Comparison of ENCODE assay signal across 8 mouse cellular contexts in the genomic region with DNA sequence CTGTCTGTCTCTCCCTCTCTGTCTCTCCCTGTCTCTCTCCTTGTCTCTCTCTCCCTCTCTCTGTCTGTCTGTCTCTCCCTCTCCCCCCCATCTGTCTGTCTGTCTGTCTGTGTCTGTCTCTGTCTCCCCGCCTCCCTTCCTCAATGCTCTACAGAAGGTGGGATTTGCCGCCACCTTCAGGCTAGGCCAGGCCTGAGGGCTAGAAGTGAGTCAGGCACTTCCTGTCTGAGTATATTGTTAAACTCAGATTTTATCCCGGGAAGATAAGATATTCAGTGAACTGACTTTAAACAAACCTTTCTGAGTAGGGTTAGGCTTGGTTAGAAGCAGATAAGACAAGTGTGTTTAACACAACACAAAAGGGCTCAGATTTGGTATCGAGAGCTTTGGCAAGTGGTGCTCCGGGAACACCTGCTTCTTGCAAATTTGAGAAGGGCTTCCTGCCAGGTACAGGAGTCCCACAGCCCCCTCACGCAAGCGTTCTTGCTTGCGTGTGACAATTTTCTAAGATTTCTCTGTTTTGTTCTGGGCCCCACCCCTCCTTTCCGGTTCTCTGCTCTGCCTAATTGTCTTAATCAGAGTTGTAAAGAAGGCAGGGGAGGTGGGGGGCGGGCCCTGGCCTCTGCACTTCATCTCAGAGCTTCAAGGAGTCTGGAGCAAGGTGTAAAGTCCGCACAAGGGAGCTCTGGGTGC. TPM values are rescaled to one million over a fixed set of nuclear protein-coding genes. Genes with fewer than 3 reads are reported as not detected.
DNase-seq lines count a peak whose midpoint lies in the region; ATAC-seq lines count a peak whose summit lies in the region.

No protein-coding gene starts in this region.

- H3K9me3 ChIP-seq in limb, embryonic 12.5 days: no peaks in the 10 kb centered on the region
- no peaks in the 10 kb centered on the region for H3K9me3 ChIP-seq in limb, embryonic 10.5 days (replicated peaks)
- H3K9me3 ChIP-seq in heart, embryonic 16.5 days (replicated peaks; ENCODE audit: control insufficient read depth, low read length): no peaks in the 10 kb centered on the region

- DNase-seq in limb, embryonic 10.5 days (ENCODE audit: low spot score): no peak
- DNase-seq in adrenal gland, postnatal 36 days: peak; percentile 36 to 60
- DNase-seq in kidney, postnatal 14 days: peak; percentile 76
- peak; percentile 59 for DNase-seq in yolk sac, embryonic 10.5 days (ENCODE audit: low spot score)
- no peak for DNase-seq in layer of hippocampus, adult 9-11 months

- peak overlapping the region; percentile 17; the same call in 1 of the 2 replicates for H3K4me2 ChIP-seq in limb, embryonic 12.5 days
- peak overlapping the region; percentile 50 for H3K4me2 ChIP-seq in heart, embryonic 16.5 days (ENCODE audit: low read depth, low read length)

- peaks cover 14% of the 10 kb centered on the region for H3K4me1 ChIP-seq in limb, embryonic 12.5 days (replicated peaks)
- peaks cover 17% of the 10 kb centered on the region for H3K4me1 ChIP-seq in limb, embryonic 10.5 days
- peaks cover 6% of the 10 kb centered on the region; the same call in 1 of the 2 replicates for H3K4me1 ChIP-seq in heart, embryonic 16.5 days (ENCODE audit: control insufficient read depth, insufficient read depth, low read length)

- no peak overlapping the region for H3K9ac ChIP-seq in limb, embryonic 12.5 days (replicated peaks)
- H3K9ac ChIP-seq in heart, embryonic 16.5 days (ENCODE audit: low read length): no peak overlapping the region

- ATAC-seq in limb, embryonic 12.5 days (ENCODE audit: insufficient number of reproducible peaks, insufficient read depth, low FRiP score, low TSS enrichment, low read depth): no peak
- ATAC-seq in heart, embryonic 16.5 days (replicated peaks; ENCODE audit: extremely low read depth, insufficient read depth, low FRiP score): no peak
- ATAC-seq in monocyte, adult 5-6 weeks (replicated peaks; ENCODE audit: insufficient number of reproducible peaks, low FRiP score, low TSS enrichment, poor library complexity, severe bottlenecking): peak; percentile 58

- H3K4me3 ChIP-seq in limb, embryonic 12.5 days (replicated peaks): no peak overlapping the region
- H3K4me3 ChIP-seq in limb, embryonic 10.5 days: no peak overlapping the region
- peak overlapping the region; percentile 3 for H3K4me3 ChIP-seq in heart, embryonic 16.5 days (ENCODE audit: low read length)

- H3K27ac ChIP-seq in limb, embryonic 12.5 days: no peak overlapping the region
- no peak overlapping the region for H3K27ac ChIP-seq in limb, embryonic 10.5 days
- no peak overlapping the region for H3K27ac ChIP-seq in heart, embryonic 16.5 days (ENCODE audit: low read length)

- 10% methylated on average over 11 of the region's 11 CpGs for WGBS in limb, embryonic 12.5 days
- WGBS in limb, embryonic 10.5 days: 18% methylated on average over 11 of the region's 11 CpGs
- 8% methylated on average over 11 of the region's 11 CpGs for WGBS in heart, embryonic 16.5 days

- no peaks in the 10 kb centered on the region for H3K36me3 ChIP-seq in limb, embryonic 12.5 days
- no peaks in the 10 kb centered on the region for H3K36me3 ChIP-seq in limb, embryonic 10.5 days
- H3K36me3 ChIP-seq in heart, embryonic 16.5 days (ENCODE audit: control insufficient read depth, insufficient read depth): no peaks in the 10 kb centered on the region

- 0 out of 2 replicates have a peak, but pooled peaks cover 7% of the 10 kb centered on the region for H3K27me3 ChIP-seq in limb, embryonic 12.5 days
- H3K27me3 ChIP-seq in limb, embryonic 10.5 days (ENCODE audit: low read depth, poor library complexity, severe bottlenecking): no peaks in the 10 kb centered on the region
- peaks cover 11% of the 10 kb centered on the region; the same call in 1 of the 2 replicates for H3K27me3 ChIP-seq in heart, embryonic 16.5 days (ENCODE audit: control insufficient read depth, insufficient read depth, low read length)

RNA-seq across cellular contexts. Expression of a gene that starts 6.6 kb away (rescaled TPM):
- 7.5 and 8.6 TPM in 2 replicates for polyA plus RNA-seq in limb, embryonic 12.5 days (2016; fragmentation: Nextera tagmentation; extraction: Ambion mirVana)
- 7.1 and 9.7 TPM in 2 replicates for polyA plus RNA-seq in limb, embryonic 10.5 days (2016; fragmentation: Nextera tagmentation; extraction: Ambion mirVana)
- total RNA-seq in adrenal gland, postnatal 36 days (2021): 1 to 10 TPM; 6.1 to 7.9 TPM
- polyA plus RNA-seq in heart, embryonic 16.5 days (2015; fragmentation: Nextera tagmentation; extraction: Ambion mirVana): 1.3 and 1.4 TPM in 2 replicates
- 0.11 to 3.9 TPM (median 2.0 TPM) in 3 replicates for total RNA-seq in monocyte, adult 5-6 weeks (2017)

RNA-seq across cellular contexts. Expression of a gene that starts 25.8 kb away (rescaled TPM):
- polyA plus RNA-seq in limb, embryonic 12.5 days (2016; fragmentation: Nextera tagmentation; extraction: Ambion mirVana): 0.15 and 0.20 TPM in 2 replicates
- polyA plus RNA-seq in limb, embryonic 10.5 days (2016; fragmentation: Nextera tagmentation; extraction: Ambion mirVana): 0.11 and 0.26 TPM in 2 replicates
- total RNA-seq in adrenal gland, postnatal 36 days (2021): 1 to 10 TPM; 4.1 to 5.9 TPM
- polyA plus RNA-seq in heart, embryonic 16.5 days (2015; fragmentation: Nextera tagmentation; extraction: Ambion mirVana): 1.0 and 2.4 TPM in 2 replicates
- 43.8 to 60.6 TPM (median 51.3 TPM) in 3 replicates for total RNA-seq in monocyte, adult 5-6 weeks (2017)

Comparison
In these comparisons a context has a peak if more than half of its experiments do, and no peak if none do; other contexts are left out.
1. DNase-seq: peak in adrenal gland, postnatal 36 days (2 of 2), kidney, postnatal 14 days (single experiment) and yolk sac, embryonic 10.5 days (single experiment); none in limb, embryonic 10.5 days (single experiment) and layer of hippocampus, adult 9-11 months (single experiment).